Mouse (Mus musculus): Measurements from ENCODE around the gene Polrmt. TPM values are rescaled to one million over a fixed set of nuclear protein-coding genes. Genes with fewer than 3 reads are reported as not detected.
"Not testable (repeated sequence)": the region's sequence is repeated elsewhere in the genome, so short reads cannot be mapped to it uniquely, and the experiment has no call there.

Polrmt gene
- total RNA-seq, 2 experiments from 2014 or later, result 36.1 to 44.7 TPM

GRCm38 (mm10) chr10:79712499-79713126 is 33.8 kb downstream of the Polrmt start:
- peak; percentile 84 to 86 for DNase-seq (ENCODE audit: low spot score in 2 of 2)

- no peak for DNase-seq (ENCODE audit: low spot score in 2 of 2)
Observed at GRCm38 (mm10) chr10:79712029-79712428, 34.4 kb downstream of the Polrmt start.

- DNase-seq (ENCODE audit: low spot score in 2 of 2), result no peak
Observed at GRCm38 (mm10) chr10:79709307-79709706, 37.1 kb downstream of the Polrmt start.

GRCm38 (mm10) chr10:79708668-79709067 is 37.7 kb downstream of the Polrmt start:
- no peak for DNase-seq (ENCODE audit: low spot score in 2 of 2)

- no peak for DNase-seq (ENCODE audit: low spot score in 2 of 2)
Observed at GRCm38 (mm10) chr10:79707759-79708158, 38.6 kb downstream of the Polrmt start.

GRCm38 (mm10) chr10:79707162-79707561 is 39.2 kb downstream of the Polrmt start:
- DNase-seq (ENCODE audit: low spot score in 2 of 2), result no peak

GRCm38 (mm10) chr10:79706406-79707094 is 39.8 kb downstream of the Polrmt start:
- no peak for DNase-seq (ENCODE audit: low spot score in 2 of 2)

- DNase-seq (ENCODE audit: low spot score in 2 of 2), result no peak
Observed at GRCm38 (mm10) chr10:79705951-79706350, 40.4 kb downstream of the Polrmt start.

GRCm38 (mm10) chr10:79704970-79705360 is 41.4 kb downstream of the Polrmt start:
- no peak for DNase-seq (ENCODE audit: low spot score in 2 of 2)

- peak; percentile 98 to 99 for DNase-seq (ENCODE audit: low spot score in 2 of 2)
Observed at GRCm38 (mm10) chr10:79704065-79704969, 42.1 kb downstream of the Polrmt start, which contains the start of gene Bsg. TSS of gene Bsg (plus strand) at chr10:79704491.

GRCm38 (mm10) chr10:79703541-79703940 is 42.8 kb downstream of the Polrmt start:
- DNase-seq (ENCODE audit: low spot score in 2 of 2), result no peak

GRCm38 (mm10) chr10:79702970-79703369 is 43.4 kb downstream of the Polrmt start:
- DNase-seq (ENCODE audit: low spot score in 2 of 2), result not testable (repeated sequence)

GRCm38 (mm10) chr10:79701443-79702129 is 44.8 kb downstream of the Polrmt start:
- DNase-seq (ENCODE audit: low spot score in 2 of 2), result no peak

GRCm38 (mm10) chr10:79700676-79701075 is 45.7 kb downstream of the Polrmt start:
- DNase-seq (ENCODE audit: low spot score in 2 of 2), result no peak

GRCm38 (mm10) chr10:79698459-79698858 is 47.9 kb downstream of the Polrmt start:
- no peak for DNase-seq (ENCODE audit: low spot score in 2 of 2)

- no peak for DNase-seq (ENCODE audit: low spot score in 2 of 2)
Observed at GRCm38 (mm10) chr10:79697916-79698315, 48.5 kb downstream of the Polrmt start.

GRCm38 (mm10) chr10:79696129-79696651 is 50.2 kb downstream of the Polrmt start:
- DNase-seq (ENCODE audit: low spot score in 2 of 2), result no peak

- DNase-seq (ENCODE audit: low spot score in 2 of 2), result peak; percentile 80 to 85
Observed at GRCm38 (mm10) chr10:79695231-79696128, 50.9 kb downstream of the Polrmt start.

GRCm38 (mm10) chr10:79694379-79694655 is 52.1 kb downstream of the Polrmt start:
- no peak for DNase-seq (ENCODE audit: low spot score in 2 of 2)

Data from layer of hippocampus, postnatal 10 days (tissue).